In the genomic region with DNA sequence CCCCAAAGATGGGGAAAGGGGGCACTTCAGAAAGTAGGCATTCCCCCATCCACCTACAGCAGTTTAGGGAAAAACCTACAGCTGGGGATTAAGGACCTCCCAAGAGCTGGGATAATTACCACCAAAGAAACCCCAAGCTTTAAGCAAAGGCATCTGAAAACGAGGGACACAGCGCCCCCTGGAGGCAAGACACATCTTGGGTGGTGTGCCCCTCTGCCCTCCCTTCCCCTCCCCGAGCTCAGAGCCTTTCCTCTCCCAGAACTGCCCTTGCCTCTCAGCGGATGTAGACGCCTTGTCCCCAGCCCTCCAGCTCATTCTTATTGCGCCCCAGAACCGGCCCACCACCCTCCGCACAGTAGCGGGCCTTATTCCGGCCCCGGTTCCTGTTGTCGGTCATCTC, we compare ENCODE assay signal across 8 mouse cellular contexts. TPM values are rescaled to one million over a fixed set of nuclear protein-coding genes. Genes with fewer than 3 reads are reported as not detected.
A peak's percentile ranks its signal among the peaks of the same experiment; 100 is the strongest.
DNase-seq lines count a peak whose midpoint lies in the region; TF ChIP-seq lines count a peak whose summit lies in the region.

No protein-coding gene starts in this region.

- DNase-seq in ZHBTc4 (ENCODE audit: low read depth, low spot score) = peak; percentile 91
- peak; percentile 93 for DNase-seq in embryo, embryonic 10 days (ENCODE audit: low spot score)
- no peak for DNase-seq in heart, embryonic 10.5 days (ENCODE audit: low spot score)
- DNase-seq in kidney, postnatal 14 days = peak; percentile 76
- peak; percentile 84 to 90 for DNase-seq in lung, postnatal 4 days
- peak; percentile 77 to 92 for DNase-seq in spleen, adult 18-20 months
- no peak for DNase-seq in frontal cortex, postnatal 36 days (ENCODE audit: low spot score in 2 of 2)

- no peaks in the 10 kb centered on the region for H3K9me3 ChIP-seq in E14TG2a.4 (ENCODE audit: low read length)
- no peaks in the 10 kb centered on the region for H3K9me3 ChIP-seq in heart, embryonic 10.5 days

- H3K4me3 ChIP-seq in E14TG2a.4 (replicated peaks; ENCODE audit: low read length) = peak overlapping the region; percentile 77
- peak overlapping the region; percentile 52 for H3K4me3 ChIP-seq in heart, embryonic 10.5 days

- peaks cover 32% of the 10 kb centered on the region for H3K36me3 ChIP-seq in E14TG2a.4 (ENCODE audit: insufficient read depth, low read length)
- H3K36me3 ChIP-seq in heart, embryonic 10.5 days = peaks cover 5% of the 10 kb centered on the region; the same call in 1 of the 2 replicates

- peaks cover 4% of the 10 kb centered on the region; the same call in 1 of the 2 replicates for H3K27me3 ChIP-seq in E14TG2a.4 (ENCODE audit: insufficient read depth, low read length)
- H3K27me3 ChIP-seq in heart, embryonic 10.5 days (ENCODE audit: insufficient read depth, poor library complexity, severe bottlenecking) = peaks cover 83% of the 10 kb centered on the region

- TF ChIP-seq CTCF in E14TG2a.4 (conservative IDR thresholded peaks at IDR 0.05; ENCODE audit: low read length) = peak; percentile 86

- H3K27ac ChIP-seq in heart, embryonic 10.5 days = 0 out of 2 replicates have a peak overlapping the region, but pooled peaks have one; percentile 43

- peaks cover 70% of the 10 kb centered on the region for H3K4me1 ChIP-seq in E14TG2a.4 (replicated peaks; ENCODE audit: low read depth, low read length)
- H3K4me1 ChIP-seq in heart, embryonic 10.5 days = peaks cover 42% of the 10 kb centered on the region

- WGBS in heart, embryonic 10.5 days = 7% methylated on average over 12 of the region's 12 CpGs

RNA-seq across cellular contexts. Expression of gene Arl5c, which starts 6.6 kb away (rescaled TPM):
- 9.8 and 15.7 TPM in 2 replicates for polyA plus RNA-seq in heart, embryonic 10.5 days (2016; fragmentation: Nextera tagmentation; extraction: Ambion mirVana)

RNA-seq across cellular contexts. Expression of gene Plxdc1, which starts 16.4 kb away (rescaled TPM):
- polyA plus RNA-seq in heart, embryonic 10.5 days (2016; fragmentation: Nextera tagmentation; extraction: Ambion mirVana) = not detected in 2 replicates

RNA-seq across cellular contexts. Expression of gene Cacnb1, which starts 20.2 kb away (rescaled TPM):
- 4.6 and 5.3 TPM in 2 replicates for polyA plus RNA-seq in heart, embryonic 10.5 days (2016; fragmentation: Nextera tagmentation; extraction: Ambion mirVana)

RNA-seq across cellular contexts. Expression of gene Rpl19, which starts 23.9 kb away (rescaled TPM):
- 867 and 1,011 TPM in 2 replicates for polyA plus RNA-seq in heart, embryonic 10.5 days (2016; fragmentation: Nextera tagmentation; extraction: Ambion mirVana)

RNA-seq across cellular contexts. Expression of gene Stac2, which starts 50.6 kb away (rescaled TPM):
- 0.21 and 0.34 TPM in 2 replicates for polyA plus RNA-seq in heart, embryonic 10.5 days (2016; fragmentation: Nextera tagmentation; extraction: Ambion mirVana)

Comparison
In these comparisons a context has a peak if more than half of its experiments do, and no peak if none do; other contexts are left out.
1. DNase-seq: peak in ZHBTc4 (single experiment), embryo, embryonic 10 days (single experiment), kidney, postnatal 14 days (single experiment), lung, postnatal 4 days (2 of 2) and spleen, adult 18-20 months (2 of 2); none in heart, embryonic 10.5 days (single experiment) and frontal cortex, postnatal 36 days (0 of 2).